Mouse (Mus musculus): ENCODE data around the gene Gm3415.

GRCm38 (mm10) chr5:146586357-146587070 is 30.6 kb downstream of the Gm3415 start:
- TF ChIP-seq CTCF (conservative IDR thresholded peaks at IDR 0.05; ENCODE audit: insufficient read depth, insufficient read length, low read depth, low read length) (no peak), POLR2A (IDR thresholded peaks at IDR 0.05; ENCODE audit: low read depth, low read length) (no peak)
